Mouse (Mus musculus) heart, postnatal 14 days (tissue): ENCODE measurements around the gene Atrx. TPM values are rescaled to one million over a fixed set of nuclear protein-coding genes. Genes with fewer than 3 reads are reported as not detected.
A peak's percentile ranks its signal among the peaks of the same experiment; 100 is the strongest.

Source experiments
- DNase-seq, 2 experiments: peaks; one replicate each; pipeline ENCODE4 v3.0.0; 2021 to 2022
- intact Hi-C: fragments of 180-260 bp; cut with DNase I; formaldehyde crosslinking; loops from one replicate; pipeline ENCODE4 v1.15.1; 2025
- total RNA-seq, 2 experiments: library from RNA; stranded (reverse); gene quantifications; 2 replicates each; pipeline ENCODE4 v1.2.3; 2021

Gene Atrx
- total RNA-seq, 2 experiments from 2014 or later = 94.6 to 99.4 TPM

DNA sequence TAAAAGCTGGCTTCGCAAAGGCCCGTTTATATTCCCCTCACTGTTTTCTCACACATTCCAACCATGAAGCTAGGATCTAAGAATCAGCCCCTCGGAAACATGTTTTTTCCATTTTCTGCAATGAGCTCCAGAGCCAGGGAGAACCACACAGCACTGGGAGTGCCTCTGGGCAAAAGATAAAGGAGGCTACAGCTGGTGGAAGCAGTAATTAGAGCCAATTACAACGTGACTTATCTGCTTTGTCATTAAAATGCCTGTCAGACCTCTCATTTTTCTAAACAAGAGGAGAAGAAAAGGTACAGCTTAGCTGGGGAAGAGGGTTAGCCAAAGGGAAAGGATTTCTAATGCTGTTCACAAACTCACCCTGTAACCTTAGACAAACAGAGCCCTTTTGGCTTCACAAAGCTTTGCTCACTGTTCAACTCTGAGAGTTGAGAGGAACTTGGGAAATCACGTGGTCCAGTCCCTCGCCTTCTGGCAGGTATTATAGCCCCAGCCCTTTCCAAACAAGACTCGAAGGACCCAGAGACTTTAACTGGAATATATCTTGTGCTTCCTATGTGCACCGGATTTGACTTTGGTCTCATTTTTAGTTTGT lies 134.3 kb downstream of the Atrx start:
- DNase-seq = no peak
- intact Hi-C loops = no loop called here

DNA sequence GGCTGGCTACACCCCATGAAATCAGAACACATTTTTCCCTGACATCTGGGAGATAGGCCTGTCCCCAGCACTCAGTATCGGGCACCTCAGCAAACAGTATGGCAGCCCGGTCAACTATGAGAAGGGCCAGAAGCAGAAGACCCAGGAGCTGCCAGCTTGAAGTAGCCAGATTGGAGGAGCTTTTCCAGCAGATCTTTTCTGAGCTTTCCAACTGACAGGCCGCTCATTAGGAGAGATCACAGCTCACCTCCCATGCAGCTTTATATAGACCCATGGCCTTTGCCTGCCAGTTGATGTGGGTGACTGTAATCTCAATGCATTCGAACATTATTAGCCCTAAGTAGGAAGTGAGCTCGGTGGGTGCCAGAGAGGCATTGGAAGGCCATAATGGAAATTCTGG lies 155.9 kb downstream of the Atrx start:
- intact Hi-C loops = no loop called here
- DNase-seq = peak; percentile 4 to 22

DNA sequence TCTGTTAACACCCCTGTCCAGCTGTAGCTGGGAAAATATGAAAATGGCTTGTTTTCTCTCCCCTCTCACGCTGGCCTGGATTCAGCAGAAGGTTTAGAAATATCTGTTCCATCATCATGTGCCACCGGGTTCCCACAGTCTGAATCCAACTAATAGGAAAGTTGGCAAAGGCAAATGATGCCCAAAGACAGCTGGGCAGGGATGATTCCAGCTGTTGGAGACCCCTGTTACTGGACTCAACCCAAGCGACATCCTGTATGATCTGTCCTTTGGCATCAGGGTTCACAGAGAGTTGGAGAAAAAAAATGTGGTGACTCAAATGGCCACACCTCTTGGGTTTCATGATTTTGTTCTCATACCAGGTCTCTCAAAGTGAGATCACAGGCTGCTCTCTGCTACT lies 161.3 kb downstream of the Atrx start:
- intact Hi-C loops = no loop called here
- no peak for DNase-seq

DNA sequence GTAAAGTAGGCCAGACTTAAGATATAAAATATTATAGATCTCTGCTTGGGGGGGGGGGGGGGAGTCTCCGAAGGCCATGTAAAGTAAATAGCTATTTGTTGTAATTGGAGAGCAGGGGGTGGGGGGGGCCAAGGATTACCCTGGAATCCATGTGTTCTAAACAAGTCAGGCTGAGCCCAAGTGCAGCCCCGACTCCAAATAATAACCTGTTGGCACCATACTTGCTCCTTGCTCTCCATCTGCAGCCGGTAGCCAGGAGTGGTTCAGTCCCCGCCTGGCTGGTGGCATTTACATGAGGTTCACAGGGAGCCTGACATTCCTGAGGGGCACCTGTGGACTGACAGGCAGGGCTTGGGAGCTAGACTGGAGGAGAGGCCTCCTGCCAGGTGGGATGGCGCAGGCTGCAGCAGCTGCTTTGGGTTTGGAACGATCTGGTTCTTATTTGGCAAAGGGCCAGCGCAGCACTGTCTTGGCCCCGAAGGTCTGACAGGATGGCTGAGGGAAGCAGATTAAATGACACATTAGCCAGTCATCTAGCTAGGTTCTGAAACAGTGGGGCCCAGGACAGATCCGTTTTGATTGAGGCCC lies 161.9 kb downstream of the Atrx start:
- intact Hi-C loops = no loop called here
- DNase-seq = peak; percentile 15 to 39

DNA sequence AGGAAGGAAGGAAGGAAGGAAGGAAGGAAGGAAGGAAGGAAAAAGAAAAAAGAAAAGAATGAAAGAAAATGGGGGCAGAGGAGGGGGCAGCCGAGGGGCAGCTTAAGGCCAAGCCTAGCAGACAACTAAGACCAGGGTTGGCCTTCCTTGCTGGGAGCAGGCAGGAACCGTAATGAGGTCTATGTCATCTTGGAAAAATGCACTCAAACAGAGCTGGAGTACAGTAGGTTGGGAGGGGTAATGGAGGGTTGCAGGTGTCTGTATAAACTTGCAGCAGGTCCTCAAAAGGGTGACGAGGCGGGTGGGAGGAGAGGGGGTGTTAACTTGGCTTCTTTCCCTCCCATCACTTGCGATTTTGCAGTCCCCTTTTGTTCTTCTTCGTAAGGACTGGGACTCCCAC lies 163.2 kb downstream of the Atrx start:
- no peak for DNase-seq
- intact Hi-C loops = no loop called here

DNA sequence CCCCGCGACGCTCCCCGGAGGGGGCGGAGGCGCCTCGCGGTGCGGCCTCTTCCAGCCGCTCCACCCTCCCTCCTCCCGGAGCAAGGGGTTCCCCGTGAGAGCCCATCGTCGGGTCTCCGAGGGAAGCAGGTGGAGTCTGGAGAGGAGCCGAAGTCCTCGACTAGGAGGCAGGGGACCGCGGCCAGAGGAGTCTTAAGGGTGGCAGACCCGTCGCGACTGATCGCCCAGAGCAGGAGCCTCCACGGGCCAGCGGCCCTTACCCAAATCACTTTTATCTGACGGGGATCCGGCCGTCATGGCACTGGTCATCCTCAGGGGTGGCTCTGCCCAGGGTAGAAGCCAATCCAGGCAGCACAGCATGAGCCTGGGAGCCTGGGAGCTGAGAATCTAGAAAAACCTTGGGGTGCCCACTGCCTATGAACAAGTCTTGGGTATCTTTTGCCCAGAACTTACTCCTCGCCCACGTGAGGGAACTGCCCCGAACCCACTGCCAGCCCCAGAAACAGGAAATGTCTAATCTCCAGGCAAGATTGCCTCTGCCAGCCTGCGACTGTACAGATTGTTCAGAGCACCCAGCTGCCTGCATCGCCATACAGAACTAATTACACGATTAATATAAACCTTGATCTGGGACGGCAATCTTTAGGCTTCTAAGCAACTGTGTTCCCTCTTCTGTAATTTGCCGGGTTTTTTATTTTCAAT lies 164.0 kb downstream of the Atrx start:
- peak; percentile 10 to 25 for DNase-seq
- intact Hi-C loops = no loop called here

DNA sequence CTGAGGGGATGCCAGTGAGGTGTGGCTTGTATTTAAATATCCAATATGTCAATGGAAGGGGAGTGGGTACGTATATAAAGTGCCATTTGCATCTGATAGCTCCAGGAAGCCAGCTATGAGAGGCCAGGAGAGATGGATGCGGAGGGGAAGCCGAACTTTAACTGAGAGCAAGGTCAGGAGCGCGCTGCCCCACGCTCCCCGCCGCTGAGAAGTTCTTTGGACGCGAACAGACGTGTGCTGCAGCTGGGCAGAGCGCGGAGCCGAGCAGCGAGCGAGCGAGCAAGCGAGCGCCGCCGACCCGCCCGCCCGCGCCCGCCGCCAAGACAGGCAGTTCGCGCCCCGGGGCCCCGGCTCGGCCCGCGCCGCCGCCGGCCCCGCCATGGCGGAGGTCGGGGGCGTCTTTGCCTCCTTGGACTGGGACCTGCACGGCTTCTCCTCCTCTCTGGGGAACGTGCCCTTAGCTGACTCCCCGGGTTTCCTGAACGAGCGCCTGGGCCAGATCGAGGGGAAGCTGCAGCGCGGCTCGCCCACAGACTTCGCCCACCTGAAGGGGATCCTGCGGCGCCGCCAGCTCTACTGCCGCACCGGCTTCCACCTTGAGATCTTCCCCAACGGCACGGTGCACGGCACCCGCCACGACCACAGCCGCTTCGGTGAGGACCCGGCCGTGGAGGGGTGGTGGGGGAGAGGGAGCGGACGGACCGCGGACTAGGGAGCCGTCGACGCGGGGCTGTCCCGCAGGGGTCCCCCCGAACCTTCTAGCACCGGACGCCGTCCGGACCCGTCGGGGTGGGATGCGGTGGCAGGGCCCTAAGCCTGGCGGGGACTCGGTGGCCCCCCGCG lies 164.8 kb downstream of the Atrx start, which contains the start of gene Fgf16:
Gene Fgf16, plus strand, starts transcription at position 118 of the 843 bp plus-strand sequence.
- intact Hi-C loops = no loop called here
- DNase-seq = peak; percentile 18 to 24

DNA sequence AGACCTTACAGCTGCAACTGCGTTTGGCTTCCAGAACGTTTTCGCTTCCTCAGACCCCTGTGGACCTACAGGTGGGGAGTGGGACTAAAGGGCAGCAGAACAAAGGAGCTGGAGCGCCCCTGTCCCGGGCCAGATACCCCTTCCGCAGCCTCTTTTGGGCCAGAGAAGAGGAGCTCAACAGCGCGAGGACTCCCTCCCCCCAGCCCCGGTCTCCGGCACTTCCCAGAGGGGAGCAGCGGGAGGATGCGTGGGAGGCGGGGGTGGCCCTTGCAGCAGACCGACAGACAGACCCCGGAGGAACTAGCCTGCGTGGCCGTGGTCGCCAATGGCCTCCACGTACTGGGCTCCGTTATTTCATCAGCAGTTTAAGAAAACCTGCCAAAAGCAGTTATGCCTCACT lies 165.6 kb downstream of the Atrx start:
- intact Hi-C loops = no loop called here
- peak; percentile 34 to 42 for DNase-seq

DNA sequence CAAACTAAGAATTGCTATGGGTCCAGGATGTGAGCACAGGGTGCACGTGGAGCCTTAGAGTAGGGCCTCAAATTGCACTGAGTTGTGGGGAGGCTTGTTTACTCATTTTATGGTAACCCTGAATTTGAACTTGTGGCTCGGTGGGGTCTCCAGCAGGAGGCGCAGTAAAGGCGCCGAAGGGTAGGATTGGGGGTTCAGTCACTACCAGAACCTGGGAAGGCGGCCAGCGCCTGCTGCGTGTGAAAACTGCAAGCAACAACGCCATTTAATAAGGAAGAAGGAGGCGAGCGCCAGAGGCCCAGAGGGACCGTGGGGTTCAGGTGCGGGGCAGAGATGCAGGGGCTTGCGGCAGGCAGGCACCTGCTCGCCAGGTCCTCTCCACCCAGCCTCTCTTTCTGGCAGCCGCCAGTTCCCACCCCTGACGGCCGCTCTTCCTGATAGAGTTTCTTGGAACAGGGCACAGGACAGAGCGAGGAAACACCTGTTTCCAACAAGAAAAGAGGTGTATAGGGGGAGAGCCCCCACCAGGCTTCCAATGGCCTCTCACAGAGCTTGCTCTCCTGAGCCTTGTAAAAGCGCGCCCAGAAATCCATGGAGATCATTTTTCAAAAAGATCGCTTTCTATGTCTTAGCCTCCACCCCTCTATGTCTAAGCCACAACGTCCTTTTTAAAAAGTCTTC lies 166.2 kb downstream of the Atrx start:
- intact Hi-C loops = no loop called here

More for the DNA sequence above, 166.2 kb downstream of the Atrx start:
- peak; percentile 43 to 51 for DNase-seq

Other genes with a start within 250 kb of the Atrx start
- 10 to 100 TPM; 15.9 to 19.0 TPM for gene Fgf16, start 165.1 kb downstream of the Atrx start, total RNA-seq
- 10 to 100 TPM; 30.2 to 40.6 TPM for gene Magt1, start 82.5 kb upstream of the Atrx start, total RNA-seq
- 1,000 to 10,000 TPM; 1,519 to 1,551 TPM for gene Cox7b, start 86.3 kb upstream of the Atrx start, total RNA-seq
- 10 to 100 TPM in 1 of 2 experiments, 1 to 10 TPM in 1; 9.0 to 10.5 TPM for gene Atp7a, start 97.9 kb upstream of the Atrx start, total RNA-seq
- 1 to 10 TPM; 1.5 to 1.7 TPM for gene Tlr13, start 213.8 kb upstream of the Atrx start, total RNA-seq